Mouse (Mus musculus) large intestine, adult 2 months (tissue): ENCODE measurements around the gene Plg. TPM values are rescaled to one million over a fixed set of nuclear protein-coding genes. Genes with fewer than 3 reads are reported as not detected.

Source experiments
- DNase-seq: peaks from one replicate; pipeline ENCODE4 v3.0.0-alpha.2; 2012; ENCODE audit warnings: low read depth, low spot score
- WGBS: fragments of 180-500 bp; shearing (Covaris S2); methylation state at CpG from one replicate; pipeline ENCODE4 v1.1.7; 2018; 5-methylcytosine and 5-hydroxymethylcytosine counted together
- polyA plus RNA-seq: library from polyadenylated mRNA; depleted of rRNA; stranded (reverse); fragments of >200 nt; gene quantifications from 2 replicates; pipeline ENCODE4 v1.2.3, GENCODE M21; 2012; rRNA removed

The Plg gene
- polyA plus RNA-seq, 1 experiment: 0.09 TPM

GRCm38 (mm10) chr17:12444561-12444960, 66.2 kb downstream of the Plg start:
- WGBS: 38% methylated on average over 2 of the region's 2 CpGs
- DNase-seq: no peak

- 54% methylated on average over 4 of the region's 4 CpGs for WGBS
- DNase-seq: no peak
These were observed 72.8 kb downstream of the Plg start for GRCm38 (mm10) chr17:12451234-12451633.

GRCm38 (mm10) chr17:12452862-12453531, 74.6 kb downstream of the Plg start:
- 29% methylated on average over 11 of the region's 11 CpGs for WGBS
- DNase-seq: no peak

- 88% methylated on average over 6 of the region's 6 CpGs for WGBS
These were observed 75.3 kb downstream of the Plg start for GRCm38 (mm10) chr17:12453691-12454090.

GRCm38 (mm10) chr17:12455143-12455790, 76.9 kb downstream of the Plg start:
- DNase-seq: no peak
- 53% methylated on average over 5 of the region's 5 CpGs for WGBS

More at GRCm38 (mm10) chr17:12453691-12454090, 75.3 kb downstream of the Plg start:
- DNase-seq: no peak

GRCm38 (mm10) chr17:12461168-12461567, 82.8 kb downstream of the Plg start:
- DNase-seq: no peak

GRCm38 (mm10) chr17:12466501-12467000, 88.1 kb downstream of the Plg start:
- no peak for DNase-seq

GRCm38 (mm10) chr17:12467642-12468041, 89.2 kb downstream of the Plg start:
- WGBS: 71% methylated on average over 3 of the region's 3 CpGs
- no peak for DNase-seq

More at GRCm38 (mm10) chr17:12466501-12467000, 88.1 kb downstream of the Plg start:
- 50% methylated on average over 4 of the region's 4 CpGs for WGBS

GRCm38 (mm10) chr17:12468745-12469144, 90.3 kb downstream of the Plg start:
- no peak for DNase-seq
- 71% methylated on average over 5 of the region's 5 CpGs for WGBS

Other genes with a start within 250 kb of the Plg start
- 12.3 and 23.4 TPM in 2 replicates for gene Map3k4, start 59.8 kb upstream of the Plg start, polyA plus RNA-seq
- 0.74 and 0.96 TPM in 2 replicates for gene Slc22a3, start 129.1 kb downstream of the Plg start, polyA plus RNA-seq
- not detected in 2 replicates for gene Slc22a2, start 205.5 kb downstream of the Plg start, polyA plus RNA-seq